Mouse (Mus musculus) small intestine, adult 10 weeks (tissue): ENCODE data around the gene Ints14. TPM values are rescaled to one million over a fixed set of nuclear protein-coding genes. Genes with fewer than 3 reads are reported as not detected.

Source experiments
- polyA plus RNA-seq: library from polyadenylated mRNA; stranded (reverse); fragments of 350-450 nt; fragmentation: Illumina TruSeq; extraction: RNeasy Lipid Tissue Mini Kit (QIAGEN cat#74804); gene quantifications from one replicate; pipeline ENCODE4 v1.2.3, GENCODE M21; 2014; ENCODE audit warnings: low replicate concordance

Gene Ints14
- 13.4 TPM for polyA plus RNA-seq

DNA sequence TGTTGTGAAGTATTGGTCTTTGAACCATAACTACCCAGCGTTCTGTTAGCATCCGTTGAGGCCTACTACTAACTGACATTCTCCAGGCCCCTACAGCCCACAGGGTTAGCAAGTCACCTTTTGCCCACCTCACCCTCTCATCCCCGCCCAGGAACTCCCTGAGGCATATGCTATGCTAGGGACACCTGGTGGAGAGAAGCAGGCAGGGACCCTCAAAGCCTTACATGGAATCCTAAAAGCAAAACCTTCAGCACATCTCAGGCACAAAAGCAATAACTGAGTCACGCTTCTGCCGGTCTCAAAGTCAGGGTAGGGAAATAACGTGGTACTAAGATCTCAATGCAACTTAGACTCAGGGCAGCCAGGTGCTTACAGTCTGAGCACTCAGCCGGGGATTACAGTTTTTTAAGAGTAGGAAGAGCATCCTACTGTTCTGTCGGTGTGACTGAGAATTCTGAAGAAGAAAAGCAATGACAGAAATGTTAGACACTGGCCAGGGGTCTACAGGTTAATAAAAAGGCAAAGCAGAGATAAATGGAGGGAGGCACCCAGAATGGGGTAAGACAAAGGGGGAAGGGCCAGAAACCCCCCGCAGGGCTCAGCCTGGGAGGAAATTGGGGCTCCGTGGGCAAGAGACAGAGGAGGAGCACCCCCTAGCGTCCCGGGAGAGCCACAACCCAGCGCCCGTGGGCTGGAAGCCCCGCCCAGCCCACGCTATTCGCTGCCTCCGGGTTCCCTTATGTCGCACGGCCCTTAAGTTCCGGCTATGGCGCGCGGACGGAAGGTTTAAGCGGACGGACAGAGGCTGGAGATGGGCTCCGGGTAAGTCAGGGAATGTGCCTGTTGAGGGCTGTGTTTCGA lies at the start of gene Ints14:
Ints14 (plus strand) TSS at position 789 of the 861 bp plus-strand sequence.

DNA sequence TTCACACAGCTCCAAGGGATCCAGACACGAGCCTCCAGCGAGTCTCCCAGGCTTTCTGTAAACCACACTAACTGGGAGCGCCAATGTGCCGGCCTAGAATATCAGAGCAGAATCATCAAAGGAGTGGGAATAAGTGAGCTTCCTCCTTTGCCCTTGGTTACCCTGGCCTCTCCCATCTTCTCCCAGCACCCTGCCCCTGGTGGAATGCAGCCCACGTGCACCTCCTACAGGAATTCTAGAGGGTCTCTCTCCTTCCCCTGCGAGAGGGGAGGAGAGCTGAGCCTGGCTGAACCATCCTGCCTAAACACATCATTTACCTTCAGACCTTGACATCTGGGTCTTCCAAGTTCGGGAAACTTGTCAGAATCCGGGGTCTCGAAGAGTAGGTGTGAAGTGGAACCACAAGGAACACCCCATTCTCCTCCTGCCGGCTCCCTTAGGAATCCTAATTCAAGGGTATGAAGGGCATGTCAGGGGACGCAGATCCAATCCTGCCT lies 9.5 kb upstream of the Ints14 start, which contains the start of gene Slc24a1:
Slc24a1 (minus strand) TSS at position 447 of the 497 bp plus-strand sequence.

DNA sequence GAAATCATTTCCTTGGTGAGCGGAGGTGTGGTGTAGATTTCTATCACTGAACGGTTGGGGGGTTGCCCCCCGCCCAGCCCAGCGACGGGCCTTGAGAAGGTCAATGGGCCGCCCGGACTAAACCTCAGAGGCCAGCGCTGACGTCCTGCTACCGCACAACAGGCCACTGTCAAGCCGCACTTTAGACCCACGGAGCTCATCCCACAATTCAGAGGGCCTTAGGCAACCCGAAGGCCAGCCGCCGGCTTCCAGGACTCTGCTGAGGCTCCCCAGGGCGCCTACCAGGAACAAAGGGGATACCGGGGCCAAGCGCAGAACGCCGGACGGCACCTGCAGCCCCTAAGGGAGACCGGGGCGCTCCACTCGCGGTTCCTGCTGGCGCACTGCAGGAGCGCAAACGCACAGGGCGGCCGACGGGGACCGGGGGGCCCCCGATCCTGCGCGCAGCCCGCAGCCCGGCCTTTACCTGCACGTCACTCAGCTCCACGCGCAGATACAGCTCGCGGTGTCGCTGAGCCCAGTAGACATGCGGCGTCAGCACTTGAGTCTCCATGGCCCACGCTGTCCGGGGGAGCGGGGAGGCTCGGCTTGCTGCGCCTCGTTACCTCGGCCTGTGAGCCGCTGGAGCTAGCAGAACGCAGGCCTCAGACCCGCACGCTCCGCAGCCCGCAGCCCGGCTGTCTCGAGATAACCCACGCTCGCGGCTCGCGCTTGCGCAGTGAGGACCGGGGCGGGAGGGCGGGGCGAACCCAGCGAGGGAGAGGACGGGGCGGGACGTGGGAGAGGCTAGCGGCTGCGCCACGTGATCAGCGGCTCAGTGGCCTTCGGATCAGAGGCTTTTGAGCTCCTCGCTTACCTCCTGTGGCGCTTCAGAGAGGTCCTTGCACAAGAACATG lies 60.5 kb downstream of the Ints14 start, which contains the start of gene Hacd3:
Hacd3 (minus strand) TSS at position 703 of the 896 bp plus-strand sequence.

DNA sequence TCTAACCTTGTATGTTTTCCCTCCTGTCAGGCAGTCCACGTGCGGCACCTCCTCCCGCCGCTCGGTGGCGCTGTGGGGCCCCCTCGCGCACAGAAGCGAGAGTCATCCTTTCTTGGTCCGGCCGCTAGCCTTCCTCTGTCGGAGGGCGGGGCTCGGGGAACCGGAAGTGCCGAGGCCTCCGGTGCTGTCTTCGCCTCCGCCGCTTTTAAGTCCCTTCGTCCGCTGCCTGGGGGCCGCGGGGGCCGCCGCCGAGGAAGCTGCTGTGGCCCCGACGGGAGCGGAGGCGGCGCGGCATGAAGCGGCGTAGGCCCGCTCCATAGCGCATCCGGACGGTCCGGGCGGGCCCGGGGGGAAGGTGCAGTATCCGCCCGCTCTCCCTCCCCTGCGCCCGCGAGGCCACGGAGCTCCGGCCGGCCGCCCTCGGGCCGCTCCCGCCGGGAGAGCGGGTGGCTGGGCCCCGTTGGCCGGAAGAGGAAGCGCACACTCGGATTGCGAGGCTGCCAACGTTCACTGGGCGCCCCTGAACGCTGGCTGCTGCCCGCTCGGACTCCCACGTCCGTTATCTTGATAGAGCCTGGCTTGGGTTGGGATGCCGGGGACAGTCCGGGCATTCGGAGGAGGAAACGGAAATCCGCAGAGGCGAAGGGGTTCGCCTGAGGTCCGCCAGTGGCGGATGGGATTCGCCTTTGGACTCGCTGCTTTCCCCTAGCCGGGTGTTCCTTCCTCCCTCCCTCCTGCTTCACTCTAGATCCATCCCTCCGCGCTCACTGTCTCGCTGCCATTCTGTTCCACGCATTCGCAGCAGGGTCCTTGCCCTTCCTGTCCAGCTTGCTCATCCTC lies 71.8 kb downstream of the Ints14 start, which contains the start of gene Dpp8:
Dpp8 (plus strand) TSS at position 146 of the 840 bp plus-strand sequence.

Other genes starting within 250 kb of the Ints14 start
- gene Rab11a, start 223.1 kb upstream of the Ints14 start, polyA plus RNA-seq = 660 TPM
- gene Dennd4a, start 149.6 kb upstream of the Ints14 start, polyA plus RNA-seq = 8.1 TPM
- gene Slc24a1, start 9.3 kb upstream of the Ints14 start, polyA plus RNA-seq = not detected
- gene Hacd3, start 60.8 kb downstream of the Ints14 start, polyA plus RNA-seq = 78.4 TPM
- 115 TPM for gene Dpp8, start 71.5 kb downstream of the Ints14 start, polyA plus RNA-seq
- gene Igdcc4, start 140.6 kb downstream of the Ints14 start, polyA plus RNA-seq = 0.56 TPM
- gene Igdcc3, start 180.3 kb downstream of the Ints14 start, polyA plus RNA-seq = not detected
- 5.1 TPM for gene Parp16, start 234.4 kb downstream of the Ints14 start, polyA plus RNA-seq